Mouse (Mus musculus) liver, postnatal 0 days (tissue): ENCODE data around the gene Galnt14.

Source experiments
- CTCF ChIP-seq: sonication (generic); IDR thresholded peaks from 2 replicates; pipeline ENCODE4 v1.5.1; 2016; ENCODE audit warnings: antibody characterized with exemption, low read depth
- EP300 ChIP-seq: IDR thresholded peaks from 2 replicates; pipeline ENCODE4 v1.6.1; 2016; ENCODE audit warnings: antibody characterized with exemption, low read depth, mild to moderate bottlenecking

GRCm38 (mm10) chr17:73703571-73703970 lies 6.7 kb downstream of the Galnt14 start:
- TF ChIP-seq CTCF (no peak), EP300 (no peak)
